Mouse (Mus musculus) bone marrow, adult 2 months (tissue): ENCODE data around the gene Stk32c. TPM values are rescaled to one million over a fixed set of nuclear protein-coding genes. Genes with fewer than 3 reads are reported as not detected.

Experiments used
- H3K27ac ChIP-seq: fragments of 200-500 bp; 2 replicates; pipeline ENCODE4 v1.5.1; 2012; ENCODE audit warnings: low read depth, mild to moderate bottlenecking, control low read depth, inconsistent platforms, low read length; ENCODE audit not compliant: control insufficient read depth, poor library complexity, insufficient read depth
- H3K4me1 ChIP-seq: fragments of 200-500 bp; 2 replicates; pipeline ENCODE4 v1.6.1; 2011; ENCODE audit warnings: low read length; ENCODE audit not compliant: control insufficient read depth, insufficient read depth
- H3K4me3 ChIP-seq: fragments of 200-500 bp; replicated peaks from 2 replicates; pipeline ENCODE3; 2011; ENCODE audit warnings: mild to moderate bottlenecking, low read depth, low read length, control low read depth; ENCODE audit not compliant: control insufficient read depth
- CTCF ChIP-seq: fragments of 200-500 bp; IDR thresholded peaks from 2 replicates; pipeline ENCODE4 v1.5.1; 2011; ENCODE audit warnings: low read length, control low read depth; ENCODE audit not compliant: control insufficient read depth, insufficient read depth
- POLR2A ChIP-seq: fragments of 200-500 bp; IDR thresholded peaks from 2 replicates; pipeline ENCODE4 v1.6.1; 2011; ENCODE audit warnings: low read depth, mild to moderate bottlenecking, control low read depth, low read length, borderline replicate concordance; ENCODE audit not compliant: control insufficient read depth
- WGBS: fragments of 180-500 bp; shearing (Covaris S2); methylation state at CpG from one replicate; pipeline ENCODE4 v1.1.7; 2018; 5-methylcytosine and 5-hydroxymethylcytosine counted together
- polyA plus RNA-seq: library from polyadenylated mRNA; stranded (reverse); fragments of >200 nt; gene quantifications from 2 replicates; pipeline ENCODE4 v1.2.4, GENCODE M21; 2011; ENCODE audit warnings: low replicate concordance; ENCODE audit not compliant: missing spikeins, insufficient read depth, insufficient read length

Gene Stk32c
- polyA plus RNA-seq, 1 experiment = 3.2 TPM

GRCm38 (mm10) chr7:139077283-139077682 lies 135.8 kb downstream of the Stk32c start:
- TF ChIP-seq POLR2A (no peak), CTCF (no peak)
- 44% methylated on average over 7 of the region's 7 CpGs for WGBS
- H3K4me1 ChIP-seq = no peaks in the 10 kb centered on the region
- H3K4me3 ChIP-seq = no peak overlapping the region
- H3K27ac ChIP-seq = no peak overlapping the region

GRCm38 (mm10) chr7:139075054-139075794 lies 137.9 kb downstream of the Stk32c start:
- no peak overlapping the region for H3K4me3 ChIP-seq
- H3K27ac ChIP-seq = no peak overlapping the region
- WGBS = 71% methylated on average over 14 of the region's 14 CpGs
- no peaks in the 10 kb centered on the region for H3K4me1 ChIP-seq
- no peak for TF ChIP-seq CTCF
- no peak for TF ChIP-seq POLR2A

GRCm38 (mm10) chr7:139074189-139074588 lies 138.9 kb downstream of the Stk32c start:
- 45% methylated on average over 6 of the region's 6 CpGs for WGBS
- no peak overlapping the region for H3K4me3 ChIP-seq
- H3K4me1 ChIP-seq = no peaks in the 10 kb centered on the region
- TF ChIP-seq CTCF (no peak), POLR2A (no peak)
- no peak overlapping the region for H3K27ac ChIP-seq

GRCm38 (mm10) chr7:139068182-139068623 lies 144.9 kb downstream of the Stk32c start:
- no peak overlapping the region for H3K4me3 ChIP-seq
- TF ChIP-seq CTCF (peak; percentile 63), POLR2A (no peak)
- H3K4me1 ChIP-seq = no peaks in the 10 kb centered on the region
- 0% methylated on average over 2 of the region's 2 CpGs for WGBS
- H3K27ac ChIP-seq = no peak overlapping the region

GRCm38 (mm10) chr7:139063406-139063805 lies 149.7 kb downstream of the Stk32c start:
- WGBS = 52% methylated on average over 4 of the region's 4 CpGs
- no peak overlapping the region for H3K27ac ChIP-seq
- no peak overlapping the region for H3K4me3 ChIP-seq
- TF ChIP-seq POLR2A (no peak), CTCF (peak; percentile 40)
- H3K4me1 ChIP-seq = no peaks in the 10 kb centered on the region

Other genes with a start within 250 kb of the Stk32c start
- 0.31 TPM in 1 of 2 replicates, not detected in the other for gene Dpysl4, start 127.3 kb downstream of the Stk32c start, polyA plus RNA-seq
- 5.2 TPM in 1 of 2 replicates, not detected in the other for gene Lrrc27, start 319 bp downstream of the Stk32c start, polyA plus RNA-seq
- 1.6 and 5.6 TPM in 2 replicates for gene Pwwp2b, start 35.2 kb upstream of the Stk32c start, polyA plus RNA-seq
- gene Inpp5a, start 175.8 kb upstream of the Stk32c start, polyA plus RNA-seq = 11.0 and 28.1 TPM in 2 replicates